ENCODE assay signal across 8 mouse cellular contexts in the genomic region with DNA sequence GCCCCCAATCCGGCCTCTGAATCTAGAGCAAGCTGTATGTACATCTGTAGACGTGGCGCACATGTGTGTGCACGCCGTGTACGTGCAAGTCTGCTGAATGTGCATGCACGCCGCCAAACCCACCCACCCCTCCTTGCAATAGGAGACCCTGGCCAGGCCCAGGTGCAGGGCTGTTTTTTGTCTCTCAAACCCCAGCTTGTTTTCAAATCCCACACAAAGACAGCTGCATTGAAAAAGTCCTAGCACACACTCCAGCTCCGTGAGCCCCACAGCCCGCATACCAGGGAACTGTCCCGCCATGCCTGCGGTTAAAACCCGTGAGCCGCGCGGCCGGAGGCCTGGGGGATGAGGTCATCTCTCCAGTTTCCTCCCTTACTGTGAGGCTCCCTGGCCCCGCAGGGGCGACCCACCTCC. TPM values are rescaled to one million over a fixed set of nuclear protein-coding genes. Genes with fewer than 3 reads are reported as not detected.
DNase-seq lines count a peak whose midpoint lies in the region; ATAC-seq and TF ChIP-seq lines count a peak whose summit lies in the region.

No protein-coding gene starts in this region.

- H3K36me3 ChIP-seq in kidney, embryonic 15.5 days, result no peaks in the 10 kb centered on the region
- no peaks in the 10 kb centered on the region for H3K36me3 ChIP-seq in forebrain, postnatal 0 days (ENCODE audit: insufficient read depth)
- no peaks in the 10 kb centered on the region for H3K36me3 ChIP-seq in neural tube, embryonic 14.5 days (ENCODE audit: control insufficient read depth, insufficient read depth, low read length)

- no peak for TF ChIP-seq CTCF in forebrain, postnatal 0 days (IDR thresholded peaks at IDR 0.05; ENCODE audit: low read depth)

- peak overlapping the region; percentile 49; the same call in 1 of the 2 replicates for H3K9ac ChIP-seq in kidney, embryonic 15.5 days
- no peak overlapping the region for H3K9ac ChIP-seq in forebrain, postnatal 0 days
- no peak overlapping the region for H3K9ac ChIP-seq in neural tube, embryonic 14.5 days (replicated peaks; ENCODE audit: low read depth, low read length)

- H3K4me3 ChIP-seq in kidney, embryonic 15.5 days (replicated peaks), result no peak overlapping the region
- no peak overlapping the region; the same call in 1 of the 2 replicates for H3K4me3 ChIP-seq in forebrain, postnatal 0 days (ENCODE audit: low read depth, low read length)
- H3K4me3 ChIP-seq in neural tube, embryonic 14.5 days (ENCODE audit: low read depth, low read length), result no peak overlapping the region

- no peaks in the 10 kb centered on the region for H3K27me3 ChIP-seq in kidney, embryonic 15.5 days
- no peaks in the 10 kb centered on the region; the same call in none of the 2 replicates for H3K27me3 ChIP-seq in forebrain, postnatal 0 days (ENCODE audit: insufficient read depth, low read length)
- no peaks in the 10 kb centered on the region for H3K27me3 ChIP-seq in neural tube, embryonic 14.5 days (ENCODE audit: control insufficient read depth, insufficient read depth, low read length)

- ATAC-seq in kidney, embryonic 15.5 days (replicated peaks; ENCODE audit: low FRiP score), result peak; percentile 61
- ATAC-seq in forebrain, postnatal 0 days, result 0 out of 2 replicates have a peak, but pooled peaks have one; percentile 3
- ATAC-seq in neural tube, embryonic 14.5 days (ENCODE audit: low read depth), result peak; percentile 35
- no peak for ATAC-seq in erythroblast, adult 5-6 weeks (replicated peaks; ENCODE audit: low FRiP score, poor library complexity, severe bottlenecking)
- ATAC-seq in frontal cortex, adult (ENCODE audit: low TSS enrichment), result no peak

- DNase-seq in kidney, adult 18-20 months, result no peak
- peak; percentile 90 for DNase-seq in Muller cell, postnatal 12 days (ENCODE audit: inconsistent ontology term)
- no peak for DNase-seq in forebrain, postnatal 0 days
- DNase-seq in kidney, postnatal 4 days, result peak; percentile 57 to 72

- WGBS in kidney, embryonic 15.5 days, result 23% methylated on average over 19 of the region's 19 CpGs
- 22% methylated on average over 19 of the region's 19 CpGs for WGBS in forebrain, postnatal 0 days
- 24% methylated on average over 19 of the region's 19 CpGs for WGBS in neural tube, embryonic 14.5 days

- H3K4me1 ChIP-seq in kidney, embryonic 15.5 days, result peaks cover 32% of the 10 kb centered on the region
- H3K4me1 ChIP-seq in forebrain, postnatal 0 days (ENCODE audit: insufficient read depth), result peaks cover 3% of the 10 kb centered on the region; the same call in 1 of the 2 replicates
- H3K4me1 ChIP-seq in neural tube, embryonic 14.5 days (ENCODE audit: control insufficient read depth, insufficient read depth, low read length), result peaks cover 16% of the 10 kb centered on the region

- peak overlapping the region; percentile 76 for H3K27ac ChIP-seq in kidney, embryonic 15.5 days
- no peak overlapping the region for H3K27ac ChIP-seq in forebrain, postnatal 0 days (ENCODE audit: low read depth, low read length)
- H3K27ac ChIP-seq in neural tube, embryonic 14.5 days (ENCODE audit: low read depth, low read length), result no peak overlapping the region; the same call in 1 of the 2 replicates

- peak overlapping the region; percentile 66 for H3K4me2 ChIP-seq in kidney, embryonic 15.5 days
- H3K4me2 ChIP-seq in forebrain, postnatal 0 days (ENCODE audit: low read depth), result peak overlapping the region; percentile 68
- peak overlapping the region; percentile 47; the same call in 1 of the 2 replicates for H3K4me2 ChIP-seq in neural tube, embryonic 14.5 days (ENCODE audit: low read depth, low read length)

- no peaks in the 10 kb centered on the region for H3K9me3 ChIP-seq in kidney, embryonic 15.5 days (replicated peaks)
- H3K9me3 ChIP-seq in forebrain, postnatal 0 days (ENCODE audit: low read length), result no peaks in the 10 kb centered on the region
- H3K9me3 ChIP-seq in neural tube, embryonic 14.5 days (ENCODE audit: control insufficient read depth, low read length), result no peaks in the 10 kb centered on the region

RNA-seq across cellular contexts. Expression of gene Kcnq1, which starts 48.3 kb away (rescaled TPM):
- polyA plus RNA-seq in kidney, embryonic 15.5 days (2015; fragmentation: Nextera tagmentation; extraction: Ambion mirVana), result 5.8 and 6.5 TPM in 2 replicates
- total RNA-seq in forebrain, postnatal 0 days (2014; rRNA removed), result 0.77 and 1.00 TPM in 2 replicates
- polyA plus RNA-seq in forebrain, postnatal 0 days (2015; fragmentation: Nextera tagmentation; extraction: Ambion mirVana), result 1.1 and 2.0 TPM in 2 replicates
- 1.8 and 2.4 TPM in 2 replicates for polyA plus RNA-seq in neural tube, embryonic 14.5 days (2014; fragmentation: Nextera tagmentation; extraction: Ambion mirVana)
- total RNA-seq in erythroblast, adult 5-6 weeks (2015; ENCODE audit: low replicate concordance), result not detected in 2 replicates
- total RNA-seq in erythroblast, adult 5-6 weeks (2017; ENCODE audit: low replicate concordance), result not detected in 2 replicates

Comparison
In these comparisons a context has a peak if more than half of its experiments do, and no peak if none do; other contexts are left out.
1. DNase-seq: peak in Muller cell, postnatal 12 days (single experiment) and kidney, postnatal 4 days (2 of 2); none in kidney, adult 18-20 months (single experiment) and forebrain, postnatal 0 days (single experiment).
2. ATAC-seq: peak in kidney, embryonic 15.5 days (single experiment), forebrain, postnatal 0 days (single experiment) and neural tube, embryonic 14.5 days (single experiment); none in erythroblast, adult 5-6 weeks (single experiment) and frontal cortex, adult (single experiment).
3. Peak in every context shown above with its lines, with median percentiles within 50 percentile points of each other: H3K4me2 ChIP-seq.